Mouse (Mus musculus) frontal cortex, postnatal 25 days (tissue): ENCODE results near the gene Rnf145.

Experiments used
- DNase-seq, 2 experiments: peaks; one replicate each; pipeline ENCODE4 v3.0.0; 2022; ENCODE audit warnings: low spot score in 2 of 2

Gene Rnf145

DNA sequence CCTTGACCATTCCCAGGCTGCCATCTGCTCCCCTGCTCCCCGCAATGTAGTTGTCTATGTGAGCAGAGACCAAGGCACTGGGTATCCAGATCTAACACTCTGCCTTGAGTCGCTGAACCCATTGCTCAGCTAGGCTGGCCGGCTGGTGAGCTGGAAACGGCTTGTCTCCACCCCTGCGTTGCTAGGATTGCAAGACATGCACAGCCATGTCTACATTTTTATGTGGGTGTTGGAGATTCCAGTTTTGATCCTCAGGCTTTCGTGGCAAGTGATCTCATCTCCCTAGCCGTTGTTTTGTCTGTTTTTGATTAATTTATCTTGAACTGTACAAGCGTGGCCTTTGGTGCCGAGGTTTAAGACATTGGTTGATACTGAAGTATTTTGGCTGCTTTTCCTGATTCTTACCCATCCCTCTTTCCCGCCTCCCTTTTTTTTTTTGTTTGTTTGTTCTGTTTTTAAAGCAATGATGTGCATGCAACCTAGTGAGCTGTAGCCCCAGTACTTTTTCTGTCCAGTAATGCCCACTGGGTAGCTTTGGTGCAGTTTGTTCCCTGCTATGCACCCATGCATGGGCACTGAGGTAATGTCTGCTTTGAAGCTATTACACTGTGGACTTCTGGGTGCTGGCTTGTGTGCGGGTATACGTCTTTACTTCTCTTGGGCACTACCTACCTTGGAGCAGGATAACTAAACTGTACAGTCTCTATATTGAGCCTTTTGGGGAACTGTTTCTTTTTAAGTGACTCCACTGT, 16.4 kb downstream of the Rnf145 start:
- DNase-seq: no peak

- DNase-seq: no peak
Observed at GRCm38 (mm10) chr11:44537403-44537802, 18.6 kb downstream of the Rnf145 start.

DNA sequence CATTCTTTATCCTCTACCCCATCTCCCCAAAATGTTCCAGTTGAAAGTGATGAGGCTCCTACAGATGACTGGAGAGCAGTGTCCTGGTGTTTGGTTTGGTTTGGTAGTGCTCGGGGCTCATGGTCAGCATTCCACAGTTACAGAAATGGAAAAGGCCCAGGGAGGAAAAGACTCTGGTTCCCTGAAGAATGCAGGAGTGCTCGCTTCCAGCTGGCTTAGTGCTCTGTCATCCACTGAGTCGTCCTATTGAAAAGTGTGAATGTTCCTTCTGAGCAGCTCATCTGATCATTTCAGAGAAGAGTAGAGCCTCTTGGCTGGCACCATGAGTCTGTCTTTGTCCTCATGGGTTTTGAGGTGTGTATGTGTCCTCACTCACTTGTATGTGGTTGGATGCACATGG, 19.3 kb downstream of the Rnf145 start:
- no peak for DNase-seq

GRCm38 (mm10) chr11:44538501-44539290, 19.9 kb downstream of the Rnf145 start:
- no peak for DNase-seq

- DNase-seq: no peak
Observed at GRCm38 (mm10) chr11:44539291-44539930, 20.6 kb downstream of the Rnf145 start.

DNA sequence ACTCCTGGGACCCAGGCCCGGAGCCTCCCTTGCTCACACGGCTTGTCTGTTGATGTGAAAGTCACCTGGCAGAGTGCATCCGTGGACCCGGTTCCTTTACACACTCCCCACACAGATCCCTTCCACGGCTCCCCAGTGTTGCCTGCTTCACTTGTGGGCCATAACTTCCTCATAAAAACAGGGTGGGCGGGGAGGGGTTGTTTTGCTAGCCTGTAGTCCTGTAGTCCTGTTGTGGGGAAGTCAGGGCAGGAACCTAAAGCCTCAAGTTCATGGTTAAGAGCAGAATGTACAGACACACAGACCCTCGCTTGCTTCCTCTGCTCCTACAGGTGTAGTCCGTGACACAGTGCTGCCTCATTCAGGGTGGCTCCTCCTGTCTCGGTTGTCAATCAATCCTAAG, 21.5 kb downstream of the Rnf145 start:
- no peak for DNase-seq

DNA sequence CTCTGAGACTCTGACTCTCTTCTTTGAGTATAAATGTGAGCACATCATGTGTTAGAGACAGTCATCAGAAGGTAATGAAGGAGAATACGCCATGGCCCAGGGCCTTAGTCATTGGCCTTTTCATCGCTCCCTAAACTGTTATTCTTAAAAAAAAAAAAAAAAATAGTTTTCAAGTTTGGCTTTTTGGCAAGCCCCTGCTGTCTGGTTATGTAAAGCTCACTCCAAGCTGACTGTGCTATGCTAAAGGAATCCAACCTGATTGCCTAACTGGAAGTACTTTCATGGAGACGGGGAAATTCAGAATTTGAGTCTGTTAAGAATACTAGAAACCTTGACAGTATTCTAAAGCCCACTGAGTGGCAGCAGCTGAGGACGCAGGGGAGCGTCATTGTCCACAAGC, 22.5 kb downstream of the Rnf145 start:
- no peak for DNase-seq

GRCm38 (mm10) chr11:44541813-44542212, 23.0 kb downstream of the Rnf145 start:
- DNase-seq: no peak

DNA sequence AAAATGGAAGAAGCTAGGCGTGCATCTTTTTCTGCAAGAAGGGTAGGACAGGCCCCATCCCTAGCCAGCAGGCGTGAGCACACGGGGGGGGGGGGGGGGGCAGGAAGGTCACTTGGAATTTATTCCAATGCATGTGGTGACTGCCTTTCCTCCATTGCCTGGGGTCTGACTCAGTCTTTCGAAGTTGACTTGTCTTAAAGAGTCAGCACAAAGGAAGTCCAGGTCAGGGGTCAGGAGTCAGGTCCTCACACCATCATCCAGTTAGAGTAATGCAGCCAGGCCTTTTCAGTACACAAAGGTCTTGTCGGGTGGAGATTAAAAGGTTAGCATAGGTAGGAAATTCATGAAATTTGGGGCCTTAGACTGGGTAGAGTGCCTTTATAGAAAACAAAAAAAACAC, 24.8 kb downstream of the Rnf145 start:
- no peak for DNase-seq

- no peak for DNase-seq
Observed at GRCm38 (mm10) chr11:44543996-44544395, 25.2 kb downstream of the Rnf145 start.

DNA sequence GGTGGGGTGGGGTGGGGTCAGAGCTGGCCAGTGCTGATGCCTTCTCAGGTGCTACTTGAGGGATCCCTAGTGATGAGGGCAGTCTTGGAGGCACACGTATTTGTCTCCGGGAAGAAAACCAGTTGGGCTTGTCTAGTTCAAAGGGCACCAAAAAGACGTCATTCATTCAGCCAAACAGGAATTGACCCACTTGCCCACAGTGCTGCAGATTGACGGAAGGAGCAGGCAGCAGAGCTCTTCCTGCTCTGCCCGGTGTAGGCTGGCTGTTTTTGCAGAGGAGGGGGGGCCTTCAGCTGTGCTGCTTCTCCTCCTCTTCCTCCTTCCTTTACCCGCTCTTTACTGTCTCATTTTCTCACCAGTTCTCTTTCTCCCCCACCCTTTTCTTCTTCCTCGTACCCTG, 26.4 kb downstream of the Rnf145 start:
- no peak for DNase-seq

DNA sequence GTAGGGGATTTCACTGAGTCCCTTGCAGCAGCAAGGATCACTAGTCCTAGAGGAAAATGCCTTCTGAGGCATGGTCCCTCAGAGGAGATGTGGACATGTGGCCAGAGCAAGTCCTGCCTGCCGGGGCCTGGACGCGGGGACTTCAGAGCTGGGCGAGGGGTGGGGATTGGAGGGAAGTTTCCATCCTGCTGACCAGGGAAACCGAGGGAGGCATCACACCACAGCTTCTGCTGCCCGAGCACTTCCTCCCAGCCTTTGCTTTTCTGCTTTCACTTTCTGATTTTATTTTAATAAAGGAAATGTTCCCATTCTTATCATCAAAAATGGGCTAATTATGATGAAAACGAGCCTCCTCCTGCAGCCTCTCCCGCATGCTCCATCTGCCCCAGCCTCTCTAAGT, 27.5 kb downstream of the Rnf145 start:
- no peak for DNase-seq

DNA sequence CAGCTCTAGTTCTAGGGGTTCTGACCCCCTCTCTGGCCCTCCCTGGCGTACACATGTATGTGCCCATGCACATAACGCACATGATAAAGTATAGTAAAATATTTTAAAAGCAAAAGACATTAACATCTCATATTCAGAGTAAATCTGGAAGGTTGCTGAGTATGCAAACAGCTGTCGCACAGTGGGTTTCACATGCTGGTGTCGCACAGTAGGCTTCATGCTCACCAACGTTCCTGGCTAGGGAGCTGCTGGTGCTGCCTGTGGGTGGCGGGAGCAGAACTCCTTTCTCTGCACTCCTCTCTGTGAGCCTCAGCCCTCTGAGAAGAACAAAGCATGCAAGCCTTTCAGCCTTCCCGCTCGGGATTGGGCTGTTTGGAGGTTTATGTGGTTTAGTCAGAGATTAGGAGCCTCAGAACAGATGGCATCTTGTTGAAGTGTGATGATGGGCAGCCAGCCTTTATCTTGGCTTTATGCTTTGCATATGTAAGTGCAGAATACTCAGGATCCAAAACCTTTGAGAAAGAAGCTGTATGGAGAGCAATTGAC, 29.0 kb downstream of the Rnf145 start:
- DNase-seq: no peak

DNA sequence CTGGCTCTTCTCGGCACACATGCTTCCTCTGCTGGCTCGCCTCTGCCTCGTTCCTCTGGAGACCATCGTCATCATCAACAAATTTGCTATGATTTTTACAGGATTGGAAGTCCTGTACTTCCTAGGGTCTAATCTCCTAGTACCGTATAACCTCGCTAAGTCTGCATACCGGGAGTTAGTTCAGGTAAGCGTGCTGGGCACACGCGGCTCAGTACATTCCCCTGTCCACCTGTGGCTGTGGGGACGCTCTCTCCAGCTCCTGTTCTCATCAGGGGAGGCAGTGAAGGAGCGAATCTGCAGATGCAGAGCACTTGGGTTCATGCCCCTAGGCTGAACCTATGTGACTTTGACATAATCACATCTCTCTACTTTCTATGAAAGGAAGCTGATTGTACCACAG, 30.1 kb downstream of the Rnf145 start:
- DNase-seq: no peak

DNA sequence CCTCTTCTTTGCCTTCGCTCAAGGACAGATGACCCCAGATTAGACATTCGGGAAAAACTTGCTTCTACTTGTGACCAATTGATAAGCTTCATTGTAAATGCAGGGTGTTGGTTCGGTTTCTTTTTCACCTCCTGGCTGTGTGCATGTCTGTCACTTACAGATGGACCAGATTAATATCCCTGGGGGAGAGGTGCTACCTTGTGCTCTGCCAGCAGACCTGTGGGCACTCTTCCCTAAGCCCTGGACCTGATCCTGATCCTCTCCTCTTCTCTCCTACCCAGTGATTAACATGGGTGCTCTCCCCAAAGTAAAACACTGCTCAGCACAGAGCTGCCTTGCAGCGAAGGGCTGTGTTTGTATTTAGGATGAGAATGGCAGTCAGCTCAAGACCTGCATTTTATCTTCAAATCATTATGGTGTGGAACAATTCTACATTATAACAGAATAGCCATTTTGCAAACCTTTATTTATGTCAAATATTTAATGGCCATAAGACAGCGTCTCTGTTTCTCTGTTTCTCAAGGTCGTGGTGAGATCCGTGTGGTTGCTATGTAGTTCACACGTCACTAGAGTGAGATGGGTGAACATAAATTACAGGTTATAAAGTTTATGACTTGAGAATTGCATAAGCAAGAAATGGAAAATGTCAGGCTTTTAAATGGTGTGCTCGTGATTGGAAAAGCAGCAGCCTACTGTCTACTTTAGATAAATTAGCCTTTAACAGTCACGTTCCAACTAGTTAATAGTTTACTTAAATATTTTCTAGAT, 30.9 kb downstream of the Rnf145 start:
- no peak for DNase-seq

GRCm38 (mm10) chr11:44550996-44551395, 32.2 kb downstream of the Rnf145 start:
- no peak for DNase-seq

DNA sequence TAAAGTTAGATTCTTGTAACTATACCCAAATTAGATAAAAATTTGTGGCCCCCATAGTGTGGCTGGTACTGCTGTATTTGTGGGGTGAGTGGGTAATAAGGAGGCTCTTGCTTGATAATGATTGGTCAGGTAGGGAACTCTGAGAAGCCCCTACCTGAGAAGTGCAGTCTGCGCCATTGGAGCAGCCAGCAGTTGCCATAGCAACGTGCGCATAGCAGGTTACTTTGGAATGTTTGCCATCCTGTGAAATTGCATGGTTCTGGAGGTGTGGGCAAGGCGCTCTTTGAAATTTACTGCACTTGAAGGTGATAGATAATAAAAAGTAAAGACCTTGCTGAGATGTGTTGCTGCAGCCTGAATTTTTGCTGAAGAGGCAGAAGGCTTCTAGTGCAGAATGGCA, 35.6 kb downstream of the Rnf145 start:
- DNase-seq: no peak

DNA sequence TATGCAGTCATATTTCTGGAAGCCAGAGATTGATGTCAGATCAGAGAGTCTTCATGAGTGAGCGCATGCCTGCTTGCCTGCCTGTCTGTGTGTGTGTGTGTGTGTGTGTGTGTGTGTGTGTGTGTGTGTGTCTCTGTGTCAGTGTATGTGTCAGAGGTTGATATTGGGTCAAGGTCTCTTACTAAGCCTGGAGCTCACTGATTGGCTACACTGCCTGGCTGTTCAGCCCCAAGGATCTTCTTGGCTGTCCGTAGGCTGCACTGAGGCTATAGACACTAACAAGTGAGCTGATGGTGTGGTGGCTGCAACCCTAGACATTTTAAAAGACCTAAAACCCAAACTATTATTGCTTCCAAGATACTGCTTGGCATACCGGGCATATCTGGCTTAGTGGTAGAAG, 39.8 kb downstream of the Rnf145 start:
- DNase-seq: no peak

GRCm38 (mm10) chr11:44559466-44559865, 40.7 kb downstream of the Rnf145 start:
- DNase-seq: no peak

DNA sequence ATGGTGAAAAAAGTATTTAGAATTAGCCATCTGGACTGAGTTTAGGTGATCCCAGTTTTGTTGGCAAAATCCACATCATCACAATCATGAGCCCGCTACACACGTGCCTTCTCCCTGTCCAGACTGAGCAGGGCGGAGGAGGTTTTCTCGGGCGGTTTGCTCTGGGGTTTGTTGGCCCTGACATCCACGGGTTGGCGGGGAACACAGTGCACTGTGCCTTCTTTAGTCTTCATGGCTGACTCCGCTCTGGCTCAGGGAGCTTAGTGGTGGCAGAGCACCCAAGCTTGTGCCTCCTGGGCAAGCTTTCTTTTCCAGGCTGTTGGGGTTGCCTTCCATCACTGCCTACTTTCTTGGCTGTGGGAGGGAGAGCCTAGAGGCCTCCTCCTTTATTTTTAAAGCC, 41.6 kb downstream of the Rnf145 start:
- no peak for DNase-seq

GRCm38 (mm10) chr11:44561476-44562015, 42.8 kb downstream of the Rnf145 start:
- DNase-seq: no peak
